Mouse (Mus musculus) urinary bladder, postnatal 14 days (tissue): ENCODE results near the gene Yars.

ENCODE experiments used
- DNase-seq: peaks from one replicate; pipeline ENCODE4 v3.0.0; 2021; ENCODE audit warnings: low spot score

Yars gene

DNA sequence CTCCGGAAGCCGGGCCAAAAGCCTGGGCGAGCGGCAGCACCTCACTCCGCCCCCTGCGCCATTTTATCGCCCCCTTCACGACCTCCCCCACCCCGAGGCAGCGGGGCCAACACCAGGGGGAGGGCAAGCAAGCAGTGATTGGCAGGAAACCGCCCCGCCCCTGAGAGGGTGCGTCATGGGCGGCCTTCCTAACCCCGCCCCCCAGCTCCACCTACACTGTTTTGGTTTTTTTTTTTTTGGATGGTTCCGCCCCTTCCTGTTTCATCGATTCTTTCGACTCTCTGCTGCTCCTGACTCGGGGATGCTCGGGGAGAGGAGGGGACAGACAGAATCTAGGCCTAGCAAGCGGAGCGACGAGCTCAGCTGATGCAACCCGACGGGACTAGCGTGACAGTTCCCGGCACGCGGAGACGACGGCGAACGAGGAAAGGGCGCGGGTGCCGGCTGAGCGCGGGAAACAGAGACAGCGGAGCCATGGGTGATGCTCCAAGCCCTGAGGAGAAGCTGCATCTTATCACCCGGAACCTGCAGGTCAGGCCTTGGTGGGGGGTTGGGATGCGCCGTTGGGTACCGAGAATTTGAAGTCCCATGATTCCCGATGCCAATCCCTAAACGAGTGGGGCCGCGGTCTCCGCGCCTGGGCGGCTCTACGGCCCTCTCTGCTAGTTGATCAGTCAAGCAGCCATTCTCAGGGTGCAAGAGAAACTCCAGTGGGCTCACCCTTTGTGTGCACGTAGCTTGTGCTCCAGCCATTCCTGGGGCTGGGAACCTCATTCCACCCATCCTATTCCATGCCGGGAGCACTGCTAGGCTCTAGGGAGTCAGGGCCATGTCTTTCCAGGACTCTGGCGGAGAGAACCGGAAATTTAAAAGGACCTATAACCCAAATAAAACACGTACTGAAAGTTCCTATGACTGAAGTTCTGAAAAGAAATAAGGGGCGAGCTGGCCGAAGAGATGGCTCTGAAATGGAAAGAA, at the start of gene Yars, which contains the start of gene S100pbp:
Gene Yars (plus strand): TSS at position 219 of the 978 bp plus-strand sequence.
Gene S100pbp (minus strand): TSS at position 186 of the 978 bp plus-strand sequence.
- DNase-seq, result peak; percentile 97

GRCm38 (mm10) chr4:129140808-129141207, 48.8 kb upstream of the Yars start:
- DNase-seq, result no peak

- DNase-seq, result no peak
These were observed 47.8 kb upstream of the Yars start for GRCm38 (mm10) chr4:129141560-129142438.

GRCm38 (mm10) chr4:129142439-129143045, 47.0 kb upstream of the Yars start:
- DNase-seq, result no peak

DNA sequence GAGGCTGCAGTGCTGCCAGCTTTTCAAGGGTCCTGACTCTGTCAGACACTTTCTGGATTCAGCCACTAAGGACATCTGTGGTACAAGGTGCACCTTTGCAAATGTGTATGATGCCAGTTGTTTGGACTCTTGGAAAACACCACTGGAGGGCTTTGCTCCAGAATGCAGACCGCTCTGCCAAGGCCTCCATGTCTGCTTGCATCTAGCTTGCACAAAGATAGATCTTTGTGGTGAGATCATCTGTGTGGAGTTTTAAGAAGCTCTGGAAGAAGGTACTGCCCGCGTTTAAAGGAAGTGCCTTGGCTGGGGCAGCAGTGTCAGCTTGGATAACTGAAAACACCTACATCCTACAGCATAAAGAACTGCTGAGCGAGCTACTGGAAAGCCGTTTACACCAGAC, 46.1 kb upstream of the Yars start:
- no peak for DNase-seq

GRCm38 (mm10) chr4:129144401-129145367, 44.9 kb upstream of the Yars start:
- no peak for DNase-seq

DNA sequence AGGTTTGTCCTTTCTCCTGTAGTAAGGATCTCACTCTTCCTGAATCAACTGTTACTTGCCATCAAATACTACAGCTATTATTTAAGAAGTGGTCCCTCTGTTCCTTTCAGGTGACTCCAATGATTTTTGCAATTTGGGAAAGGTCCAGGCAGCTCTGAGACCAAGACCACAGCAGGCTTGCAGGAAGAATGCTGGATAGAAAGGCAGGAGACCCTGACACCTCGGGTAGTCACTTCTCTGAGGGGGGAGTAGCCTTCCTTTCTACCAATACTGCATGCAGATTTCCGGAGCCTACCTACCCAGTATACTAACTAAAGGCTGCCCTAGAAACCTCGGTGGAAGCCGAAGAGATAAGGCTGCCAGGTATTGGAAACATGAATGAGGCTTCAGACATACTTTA, 44.1 kb upstream of the Yars start:
- DNase-seq, result no peak

DNA sequence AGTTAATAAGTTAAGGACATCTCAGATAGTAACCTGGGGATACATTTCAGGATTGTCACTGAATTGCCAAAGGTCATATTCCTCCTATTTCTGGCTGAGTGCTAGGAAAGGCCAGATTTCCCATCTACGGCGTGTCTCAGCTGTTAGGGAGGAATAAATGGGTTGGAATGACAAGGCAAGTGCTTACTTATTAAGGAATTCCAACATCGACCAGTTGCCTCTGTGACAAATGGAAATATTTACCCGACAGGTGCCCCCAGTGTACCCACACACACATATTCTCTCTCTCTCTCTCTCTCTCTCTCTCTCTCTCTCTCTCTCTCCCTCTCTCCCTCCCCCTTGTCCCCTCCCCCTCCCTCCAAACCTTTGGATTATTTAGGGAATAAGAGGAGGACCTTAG, 43.6 kb upstream of the Yars start:
- DNase-seq, result no peak

- DNase-seq, result no peak
These were observed 43.2 kb upstream of the Yars start for GRCm38 (mm10) chr4:129146392-129146791.

DNA sequence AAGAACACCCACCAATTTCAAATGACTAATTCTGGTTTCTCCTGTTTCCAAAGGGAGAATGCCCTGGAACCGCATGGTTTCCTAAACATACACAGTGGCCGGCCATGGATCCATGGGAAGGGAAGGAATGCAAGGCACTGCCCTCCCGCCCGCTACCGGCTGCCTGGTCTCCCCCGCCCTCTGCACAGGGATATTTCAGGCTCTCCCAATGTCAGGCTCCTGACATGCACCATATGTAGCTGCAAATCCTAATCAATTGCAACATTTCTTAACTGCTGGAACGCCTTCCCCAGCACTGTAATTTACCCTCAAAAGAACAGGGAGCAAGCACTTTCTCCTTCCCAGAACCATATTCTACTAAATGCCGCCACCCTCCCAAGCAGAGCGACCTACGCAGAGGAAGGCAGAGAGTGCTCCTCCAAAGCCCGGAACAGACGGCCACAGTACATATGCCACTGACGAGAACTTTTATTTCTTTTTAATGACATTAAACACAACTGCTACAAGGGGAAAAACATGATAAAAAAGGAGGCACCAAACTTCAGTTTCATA, 41.9 kb upstream of the Yars start:
- no peak for DNase-seq

DNA sequence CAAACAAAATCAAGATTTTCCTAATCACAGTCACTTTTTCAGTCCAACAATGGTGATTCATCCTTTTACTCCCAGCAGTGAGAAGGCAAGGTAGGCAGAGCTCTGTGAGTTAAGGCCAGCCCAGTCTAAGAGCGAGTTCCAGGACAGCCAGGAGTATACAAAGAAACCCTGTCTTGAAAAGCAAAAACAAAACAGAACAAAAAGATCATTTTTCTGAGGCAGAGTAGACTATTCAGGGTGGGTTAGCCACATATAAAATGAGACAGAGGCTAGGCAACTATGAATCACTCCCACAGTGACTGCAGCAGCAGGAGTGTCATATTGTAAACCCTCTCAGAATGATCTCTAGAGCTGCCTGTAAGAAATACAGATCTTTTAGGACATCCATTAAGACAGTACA, 40.2 kb upstream of the Yars start:
- DNase-seq, result no peak

GRCm38 (mm10) chr4:129151276-129151811, 38.2 kb upstream of the Yars start:
- no peak for DNase-seq

- DNase-seq, result no peak
These were observed 32.0 kb upstream of the Yars start for GRCm38 (mm10) chr4:129157541-129157940.

GRCm38 (mm10) chr4:129158549-129158948, 31.0 kb upstream of the Yars start:
- no peak for DNase-seq

DNA sequence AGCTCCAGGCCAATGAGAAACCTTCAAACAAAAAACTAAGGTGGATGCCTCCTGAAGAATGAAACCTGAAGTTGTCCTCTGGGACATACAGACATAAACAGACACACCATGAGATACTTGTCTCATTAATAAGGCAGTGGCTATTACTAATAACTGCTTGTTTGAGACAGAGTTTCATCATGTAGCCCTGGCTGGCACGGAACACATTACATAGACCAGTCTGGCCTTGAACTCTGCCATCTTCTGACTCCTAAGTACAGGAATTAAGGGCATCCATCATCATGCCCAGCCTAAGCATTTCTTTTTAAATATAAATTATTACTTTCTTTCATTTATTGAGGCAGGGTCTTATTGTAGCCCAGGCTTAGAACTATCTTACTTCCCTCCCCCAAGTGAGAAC, 28.5 kb upstream of the Yars start:
- DNase-seq, result no peak

GRCm38 (mm10) chr4:129161581-129162255, 27.8 kb upstream of the Yars start:
- DNase-seq, result no peak

DNA sequence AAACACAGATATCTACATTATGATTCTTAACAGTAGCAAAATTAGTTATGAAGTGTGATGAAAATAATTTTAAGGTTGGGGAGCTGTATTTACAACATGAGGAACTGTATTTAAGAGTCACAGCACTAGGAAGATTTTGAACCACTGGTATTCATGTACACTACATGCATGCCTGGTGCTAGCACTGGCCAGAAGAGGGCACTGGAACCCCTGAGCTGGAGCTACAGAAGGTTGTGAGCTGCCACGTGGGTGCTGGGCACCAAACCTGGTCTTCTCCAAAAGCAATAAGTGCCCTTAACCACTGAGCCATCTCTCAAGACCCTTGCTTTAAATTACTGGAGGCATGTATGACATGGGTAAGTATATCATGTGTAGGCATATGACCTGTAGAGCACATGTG, 17.0 kb upstream of the Yars start:
- no peak for DNase-seq

DNA sequence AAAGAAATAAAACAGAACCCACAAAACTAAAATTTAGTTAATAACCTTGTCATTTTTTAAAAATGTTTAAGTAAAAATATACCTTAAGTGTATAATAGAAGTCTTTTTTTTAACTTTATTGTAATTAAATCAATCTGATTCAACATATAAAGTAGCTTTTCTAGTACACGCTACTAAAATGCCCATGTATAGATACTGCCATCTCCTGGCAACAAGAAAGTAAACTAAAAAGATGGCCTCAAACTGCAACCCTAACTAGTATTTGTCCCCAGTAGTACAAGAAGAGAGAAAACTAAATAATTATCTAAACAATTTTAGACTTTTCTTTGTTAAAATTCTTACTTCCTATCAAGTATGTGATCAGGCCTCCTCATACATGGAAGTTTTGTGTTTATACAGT, 10.0 kb upstream of the Yars start:
- DNase-seq, result no peak

- no peak for DNase-seq
These were observed 1.4 kb upstream of the Yars start for GRCm38 (mm10) chr4:129188041-129188659.
